Mouse (Mus musculus) E14TG2a.4 (cell line): ENCODE data around the gene Tmem201.

Source experiments
- CTCF ChIP-seq: conservative IDR thresholded peaks from 2 replicates; pipeline ENCODE4 v1.5.1; 2014; ENCODE audit warnings: low read length
- NANOG ChIP-seq: IDR thresholded peaks from 2 replicates; pipeline ENCODE4 v1.6.1; 2014; ENCODE audit warnings: borderline replicate concordance, low read length, mixed read lengths
- POU5F1 ChIP-seq: IDR thresholded peaks from 2 replicates; pipeline ENCODE4 v1.6.1; 2014; ENCODE audit warnings: low read length, borderline replicate concordance

GRCm38 (mm10) chr4:149671175-149671574 lies 66.7 kb downstream of the Tmem201 start:
- TF ChIP-seq CTCF (no peak), NANOG (no peak), POU5F1 (no peak)
